Mouse (Mus musculus): ENCODE measurements around the gene 4930595D18Rik. TPM values are rescaled to one million over a fixed set of nuclear protein-coding genes. Genes with fewer than 3 reads are reported as not detected.
A peak's percentile ranks its signal among the peaks of the same experiment; 100 is the strongest.

4930595D18Rik gene
- polyA plus RNA-seq, 1 experiment from 2014 or later: not detected

DNA sequence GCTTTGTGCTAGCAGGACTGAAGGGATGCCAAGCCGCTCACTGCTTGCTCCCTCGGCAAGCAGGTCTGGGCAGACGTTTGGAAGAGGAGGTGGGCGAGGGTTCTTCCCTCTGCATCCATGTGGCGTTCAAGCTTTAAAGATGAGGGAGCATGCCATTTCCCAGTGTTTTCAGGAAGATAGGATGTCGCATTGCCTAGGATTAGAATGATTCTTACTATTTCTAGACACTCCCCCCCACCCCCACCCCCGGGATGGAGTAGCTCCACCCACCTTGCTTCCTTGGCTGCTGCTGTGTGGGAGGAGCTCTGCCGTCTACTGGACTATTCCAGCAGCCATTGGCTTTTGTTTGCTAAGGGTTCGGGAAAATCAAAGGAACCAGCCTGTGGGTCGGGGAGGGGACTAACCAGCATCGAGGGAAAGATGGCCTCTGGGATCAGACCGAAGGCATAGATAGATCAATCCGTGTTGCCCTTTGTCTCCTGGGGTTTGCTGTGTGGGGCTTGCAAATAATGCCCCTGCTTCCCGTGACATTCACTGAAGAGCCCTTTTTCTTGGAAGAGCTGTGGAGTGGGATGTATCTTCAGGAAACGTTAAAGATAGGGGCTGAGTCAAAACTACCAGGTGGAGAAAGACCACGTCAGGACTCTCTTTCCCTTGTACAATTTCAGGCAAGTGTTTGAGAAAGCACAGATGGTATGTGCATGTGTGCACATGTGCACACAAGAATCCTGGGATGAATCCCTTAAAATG, 21.8 kb downstream of the 4930595D18Rik start:
- Histone ChIP-seq H3K9ac (ENCODE audit: low read depth, low read length) (0 out of 2 replicates have a peak overlapping the region, but pooled peaks have one; percentile 37), H3K9me3 (ENCODE audit: control insufficient read depth, low read length) (no peaks in the 10 kb centered on the region), H3K27me3 (replicated peaks; ENCODE audit: control insufficient read depth, insufficient read depth, low read length) (no peaks in the 10 kb centered on the region), H3K27ac (replicated peaks; ENCODE audit: low read depth, low read length) (no peak overlapping the region; the same call in 1 of the 2 replicates), H3K4me2 (ENCODE audit: low read depth, low read length) (peak overlapping the region; percentile 51), H3K36me3 (ENCODE audit: control insufficient read depth, insufficient read depth, low read length) (no peaks in the 10 kb centered on the region), H3K4me1 (ENCODE audit: control insufficient read depth, insufficient read depth, low read length) (peaks cover 15% of the 10 kb centered on the region), H3K4me3 (ENCODE audit: low read depth, low read length) (peak overlapping the region; percentile 24)
- DNase-seq (ENCODE audit: low spot score) (peak; percentile 90), ATAC-seq (ENCODE audit: low read depth) (peak; percentile 48)
- WGBS: 9% methylated on average over 16 of the region's 16 CpGs

DNA sequence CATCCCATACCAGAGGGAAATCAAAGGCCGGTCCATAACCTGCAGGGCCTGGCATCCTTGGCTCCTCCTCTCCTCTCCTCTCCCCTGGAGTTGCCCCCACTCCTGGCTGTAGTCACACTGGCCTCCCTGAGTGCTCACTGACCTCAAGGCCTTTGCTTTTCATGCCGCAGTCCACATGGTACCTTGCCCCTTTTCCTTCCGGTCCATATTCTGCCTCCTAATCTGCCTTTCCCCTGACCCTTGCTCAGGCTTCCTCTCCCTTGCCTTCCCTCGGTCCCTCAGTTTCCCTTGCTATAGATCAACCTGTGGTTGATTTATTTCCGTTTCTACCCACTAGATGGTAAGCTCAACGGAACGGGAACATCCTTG, 22.4 kb downstream of the 4930595D18Rik start:
- ATAC-seq (ENCODE audit: low read depth) (no peak), DNase-seq (ENCODE audit: low spot score) (no peak)
- H3K27ac ChIP-seq (replicated peaks; ENCODE audit: low read depth, low read length): no peak overlapping the region; the same call in 1 of the 2 replicates
- 34% methylated on average over 7 of the region's 7 CpGs for whole genome bisulfite sequencing
- H3K36me3 ChIP-seq (ENCODE audit: control insufficient read depth, insufficient read depth, low read length): no peaks in the 10 kb centered on the region
- peak overlapping the region; percentile 24; the same call in 1 of the 2 replicates for H3K4me3 ChIP-seq (ENCODE audit: low read depth, low read length)
- H3K27me3 ChIP-seq (replicated peaks; ENCODE audit: control insufficient read depth, insufficient read depth, low read length): no peaks in the 10 kb centered on the region
- no peak overlapping the region for H3K9ac ChIP-seq (ENCODE audit: low read depth, low read length)
- H3K4me2 ChIP-seq (ENCODE audit: low read depth, low read length): peak overlapping the region; percentile 51
- H3K9me3 ChIP-seq (ENCODE audit: control insufficient read depth, low read length): no peaks in the 10 kb centered on the region
- H3K4me1 ChIP-seq (ENCODE audit: control insufficient read depth, insufficient read depth, low read length): peaks cover 15% of the 10 kb centered on the region

DNA sequence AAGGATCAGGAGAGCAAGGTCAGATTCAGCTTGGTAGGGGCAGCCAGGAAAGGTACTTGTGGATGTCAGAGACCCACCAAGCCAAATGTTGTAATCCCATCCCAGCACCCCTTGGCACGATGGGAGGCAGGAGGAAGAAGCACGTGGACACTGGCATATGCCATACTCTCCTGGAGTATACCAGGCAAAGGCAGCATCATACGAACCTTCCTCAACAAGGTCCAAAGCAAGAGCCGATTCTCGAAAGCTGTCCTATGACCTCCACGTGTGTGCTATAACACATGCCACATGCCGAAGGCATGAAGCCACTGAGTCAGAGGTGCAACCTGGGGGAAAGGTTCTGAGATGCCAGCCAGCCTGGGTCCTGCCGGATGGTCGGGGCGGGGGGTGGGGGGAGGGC, 23.4 kb downstream of the 4930595D18Rik start:
- H3K4me3 ChIP-seq (ENCODE audit: low read depth, low read length): no peak overlapping the region
- H3K36me3 ChIP-seq (ENCODE audit: control insufficient read depth, insufficient read depth, low read length): no peaks in the 10 kb centered on the region
- no peak for DNase-seq (ENCODE audit: low spot score)
- no peaks in the 10 kb centered on the region for H3K9me3 ChIP-seq (ENCODE audit: control insufficient read depth, low read length)
- H3K27me3 ChIP-seq (replicated peaks; ENCODE audit: control insufficient read depth, insufficient read depth, low read length): no peaks in the 10 kb centered on the region
- no peak overlapping the region for H3K9ac ChIP-seq (ENCODE audit: low read depth, low read length)
- WGBS: 96% methylated on average over 10 of the region's 10 CpGs
- H3K4me2 ChIP-seq (ENCODE audit: low read depth, low read length): no peak overlapping the region
- H3K27ac ChIP-seq (replicated peaks; ENCODE audit: low read depth, low read length): no peak overlapping the region
- no peak for ATAC-seq (ENCODE audit: low read depth)
- peaks cover 15% of the 10 kb centered on the region for H3K4me1 ChIP-seq (ENCODE audit: control insufficient read depth, insufficient read depth, low read length)

DNA sequence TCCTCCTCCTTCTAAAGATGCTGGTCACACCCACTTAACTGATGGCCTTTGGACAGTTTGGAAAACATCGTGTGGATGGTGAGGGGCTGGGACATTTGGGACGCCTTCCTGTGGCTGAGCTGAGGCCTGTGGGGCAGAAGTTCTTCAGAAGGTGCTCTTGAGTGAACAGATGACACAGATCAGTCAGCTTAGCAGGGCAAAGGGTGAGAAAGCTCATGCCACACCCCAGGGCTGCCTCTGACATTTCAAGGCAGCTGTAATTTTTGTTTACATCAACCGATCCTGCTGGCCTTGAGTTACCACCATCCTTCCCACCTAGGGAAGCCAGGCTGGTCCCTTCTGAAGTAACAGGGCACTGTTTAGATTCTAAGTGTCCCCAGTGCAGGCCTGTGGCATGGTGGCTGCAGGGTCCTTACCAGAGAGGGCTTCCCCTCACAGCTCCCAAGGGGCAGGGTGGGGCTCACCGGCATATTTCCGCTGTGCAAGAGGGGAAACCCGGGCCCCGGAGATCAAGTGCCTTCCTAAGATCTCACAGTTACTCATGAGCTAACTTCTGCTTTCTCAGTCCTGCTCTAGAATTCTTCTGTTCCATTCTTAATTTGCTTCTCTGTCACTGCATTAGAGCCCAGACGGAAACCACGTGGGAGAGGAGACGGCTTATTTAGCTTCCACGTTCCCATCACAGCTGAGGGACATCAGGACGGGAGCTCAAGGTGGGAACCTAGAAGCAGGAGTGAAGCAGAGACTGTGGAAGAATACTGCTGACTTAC, 24.4 kb downstream of the 4930595D18Rik start:
- H3K4me1 ChIP-seq (ENCODE audit: control insufficient read depth, insufficient read depth, low read length): peaks cover 15% of the 10 kb centered on the region
- no peaks in the 10 kb centered on the region for H3K36me3 ChIP-seq (ENCODE audit: control insufficient read depth, insufficient read depth, low read length)
- H3K9me3 ChIP-seq (ENCODE audit: control insufficient read depth, low read length): no peaks in the 10 kb centered on the region
- DNase-seq (ENCODE audit: low spot score): peak; percentile 36
- no peak overlapping the region for H3K9ac ChIP-seq (ENCODE audit: low read depth, low read length)
- ATAC-seq (ENCODE audit: low read depth): no peak
- no peak overlapping the region for H3K4me3 ChIP-seq (ENCODE audit: low read depth, low read length)
- no peak overlapping the region for H3K4me2 ChIP-seq (ENCODE audit: low read depth, low read length)
- 50% methylated on average over 12 of the region's 12 CpGs for WGBS
- H3K27ac ChIP-seq (replicated peaks; ENCODE audit: low read depth, low read length): no peak overlapping the region
- H3K27me3 ChIP-seq (replicated peaks; ENCODE audit: control insufficient read depth, insufficient read depth, low read length): no peaks in the 10 kb centered on the region

DNA sequence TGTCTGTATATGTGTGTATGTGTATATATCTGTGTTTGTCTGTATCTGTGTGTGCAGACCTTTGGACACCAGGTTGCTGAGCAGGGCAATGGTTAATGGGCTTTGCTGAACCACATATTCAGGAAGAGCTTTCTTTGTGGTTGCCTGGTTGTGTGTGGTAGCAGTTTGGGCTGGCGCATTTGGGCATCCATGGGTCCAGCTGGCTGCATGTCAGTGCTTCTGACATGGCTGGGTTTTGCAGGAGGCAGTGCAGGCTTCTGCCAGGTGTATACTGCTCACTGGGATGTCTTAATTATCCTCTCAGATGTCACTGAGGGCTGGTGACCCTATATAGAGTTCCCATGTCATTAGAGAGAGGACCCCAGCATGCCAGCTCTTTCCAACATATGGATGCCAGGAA, 28.5 kb downstream of the 4930595D18Rik start:
- no peak overlapping the region for H3K4me2 ChIP-seq (ENCODE audit: low read depth, low read length)
- ATAC-seq (ENCODE audit: low read depth) (no peak), DNase-seq (ENCODE audit: low spot score) (no peak)
- peaks cover 5% of the 10 kb centered on the region; the same call in 1 of the 2 replicates for H3K4me1 ChIP-seq (ENCODE audit: control insufficient read depth, insufficient read depth, low read length)
- H3K4me3 ChIP-seq (ENCODE audit: low read depth, low read length): no peak overlapping the region
- no peaks in the 10 kb centered on the region for H3K27me3 ChIP-seq (replicated peaks; ENCODE audit: control insufficient read depth, insufficient read depth, low read length)
- WGBS: 82% methylated on average over 1 of the region's 1 CpGs
- H3K36me3 ChIP-seq (ENCODE audit: control insufficient read depth, insufficient read depth, low read length): no peaks in the 10 kb centered on the region
- H3K27ac ChIP-seq (replicated peaks; ENCODE audit: low read depth, low read length): no peak overlapping the region
- no peaks in the 10 kb centered on the region for H3K9me3 ChIP-seq (ENCODE audit: control insufficient read depth, low read length)
- H3K9ac ChIP-seq (ENCODE audit: low read depth, low read length): no peak overlapping the region

DNA sequence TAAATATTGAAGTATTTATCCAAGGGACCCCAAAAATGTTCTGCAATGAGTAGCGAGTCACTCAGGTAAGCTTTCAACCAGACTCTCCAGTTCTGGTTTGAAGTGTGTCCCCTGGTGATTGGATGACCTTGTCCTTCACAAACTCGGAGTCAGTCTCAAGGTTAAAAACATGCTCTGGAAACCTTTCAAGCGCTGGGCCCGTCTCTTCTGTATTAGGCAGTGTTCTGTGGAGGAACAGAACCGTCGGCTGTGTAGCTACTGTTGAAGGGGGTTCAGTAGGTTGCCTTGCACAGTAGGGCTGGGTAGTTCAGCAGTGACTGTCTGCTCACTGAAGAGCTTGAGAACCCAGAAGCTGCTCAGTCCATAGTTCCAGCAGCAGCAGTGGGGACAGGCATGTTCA, 29.6 kb downstream of the 4930595D18Rik start:
- H3K36me3 ChIP-seq (ENCODE audit: control insufficient read depth, insufficient read depth, low read length): no peaks in the 10 kb centered on the region
- no peaks in the 10 kb centered on the region for H3K4me1 ChIP-seq (ENCODE audit: control insufficient read depth, insufficient read depth, low read length)
- no peak overlapping the region for H3K27ac ChIP-seq (replicated peaks; ENCODE audit: low read depth, low read length)
- H3K9me3 ChIP-seq (ENCODE audit: control insufficient read depth, low read length): no peaks in the 10 kb centered on the region
- no peak overlapping the region for H3K4me2 ChIP-seq (ENCODE audit: low read depth, low read length)
- ATAC-seq (ENCODE audit: low read depth) (no peak), DNase-seq (ENCODE audit: low spot score) (no peak)
- no peaks in the 10 kb centered on the region for H3K27me3 ChIP-seq (replicated peaks; ENCODE audit: control insufficient read depth, insufficient read depth, low read length)
- no peak overlapping the region for H3K9ac ChIP-seq (ENCODE audit: low read depth, low read length)
- whole genome bisulfite sequencing: 87% methylated on average over 6 of the region's 6 CpGs
- H3K4me3 ChIP-seq (ENCODE audit: low read depth, low read length): no peak overlapping the region

DNA sequence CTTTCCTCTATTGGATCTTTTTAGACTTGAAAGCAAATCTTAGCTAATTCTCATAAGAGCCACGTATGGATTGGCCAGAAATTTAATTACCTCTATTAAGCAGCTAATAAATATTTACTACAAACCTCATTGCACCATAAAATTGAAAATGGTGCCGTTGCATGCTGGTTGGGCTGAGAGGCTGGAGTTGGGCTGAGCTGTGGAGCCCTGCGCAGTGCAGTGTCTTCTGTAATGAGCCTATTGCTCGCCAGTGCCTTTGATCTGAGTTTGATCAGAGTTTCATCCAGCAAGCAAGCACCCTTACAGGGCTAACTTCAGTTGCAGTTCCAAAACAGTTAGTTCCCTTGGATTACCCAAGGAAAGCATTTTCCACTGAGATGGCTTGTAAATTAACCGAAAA, 30.3 kb downstream of the 4930595D18Rik start:
- no peak overlapping the region for H3K27ac ChIP-seq (replicated peaks; ENCODE audit: low read depth, low read length)
- ATAC-seq (ENCODE audit: low read depth) (no peak), DNase-seq (ENCODE audit: low spot score) (no peak)
- no peaks in the 10 kb centered on the region for H3K27me3 ChIP-seq (replicated peaks; ENCODE audit: control insufficient read depth, insufficient read depth, low read length)
- H3K9me3 ChIP-seq (ENCODE audit: control insufficient read depth, low read length): no peaks in the 10 kb centered on the region
- no peak overlapping the region for H3K9ac ChIP-seq (ENCODE audit: low read depth, low read length)
- 73% methylated on average over 5 of the region's 5 CpGs for WGBS
- H3K36me3 ChIP-seq (ENCODE audit: control insufficient read depth, insufficient read depth, low read length): no peaks in the 10 kb centered on the region
- H3K4me2 ChIP-seq (ENCODE audit: low read depth, low read length): no peak overlapping the region
- no peak overlapping the region for H3K4me3 ChIP-seq (ENCODE audit: low read depth, low read length)
- H3K4me1 ChIP-seq (ENCODE audit: control insufficient read depth, insufficient read depth, low read length): no peaks in the 10 kb centered on the region

DNA sequence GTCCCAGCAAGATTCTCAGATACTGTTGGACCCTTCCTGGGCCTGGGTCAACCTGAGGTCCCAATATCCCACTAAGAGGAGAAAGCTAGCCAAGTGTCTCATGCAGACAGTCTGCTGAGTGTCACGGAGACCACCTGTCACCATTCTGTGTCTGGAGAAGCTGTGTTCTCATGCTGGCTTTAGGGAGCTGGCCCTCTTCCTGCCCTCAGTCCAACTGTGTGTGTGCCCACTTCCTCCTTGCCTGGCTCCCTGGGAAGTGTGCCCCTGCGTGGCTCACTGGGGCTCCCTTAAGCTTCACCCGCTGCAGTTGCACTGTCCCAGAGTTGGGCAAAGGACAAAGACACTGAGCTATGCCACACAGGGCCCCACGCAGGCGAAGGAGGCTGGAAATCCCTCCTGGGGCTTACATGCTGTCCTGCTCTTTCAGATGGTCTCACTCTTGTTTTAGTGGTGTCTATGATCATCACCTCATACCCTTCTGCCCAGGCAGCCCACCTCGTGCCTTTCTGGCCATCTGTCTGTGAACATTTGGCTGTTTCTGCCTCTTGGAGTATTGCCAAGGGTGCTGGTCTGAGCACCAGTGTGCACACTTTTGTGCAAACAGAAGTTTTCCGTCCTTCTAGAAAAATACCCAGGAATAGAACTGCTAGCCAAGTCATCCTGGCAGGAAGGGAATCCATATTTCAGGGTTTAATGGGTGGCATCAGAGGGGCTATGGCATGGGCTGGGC, 31.1 kb downstream of the 4930595D18Rik start:
- Histone ChIP-seq H3K36me3 (ENCODE audit: control insufficient read depth, insufficient read depth, low read length) (no peaks in the 10 kb centered on the region), H3K27ac (replicated peaks; ENCODE audit: low read depth, low read length) (no peak overlapping the region), H3K9ac (ENCODE audit: low read depth, low read length) (no peak overlapping the region), H3K4me3 (ENCODE audit: low read depth, low read length) (no peak overlapping the region), H3K9me3 (ENCODE audit: control insufficient read depth, low read length) (no peaks in the 10 kb centered on the region), H3K4me1 (ENCODE audit: control insufficient read depth, insufficient read depth, low read length) (no peaks in the 10 kb centered on the region), H3K27me3 (replicated peaks; ENCODE audit: control insufficient read depth, insufficient read depth, low read length) (no peaks in the 10 kb centered on the region), H3K4me2 (ENCODE audit: low read depth, low read length) (no peak overlapping the region)
- DNase-seq (ENCODE audit: low spot score): no peak
- WGBS: 71% methylated on average over 7 of the region's 7 CpGs
- no peak for ATAC-seq (ENCODE audit: low read depth)
